Mouse (Mus musculus): ENCODE measurements around the gene Gm7073.

Gm7073 gene

GRCm38 (mm10) chrX:60539149-60539548, at the start of gene Gm7073:
TSS of gene Gm7073 (minus strand) at chrX:60539249.
- no peak for DNase-seq (ENCODE audit: low spot score in 2 of 2)

- DNase-seq (ENCODE audit: low spot score in 2 of 2), result no peak
Observed at GRCm38 (mm10) chrX:60570539-60570938, 31.5 kb upstream of the Gm7073 start.

DNA sequence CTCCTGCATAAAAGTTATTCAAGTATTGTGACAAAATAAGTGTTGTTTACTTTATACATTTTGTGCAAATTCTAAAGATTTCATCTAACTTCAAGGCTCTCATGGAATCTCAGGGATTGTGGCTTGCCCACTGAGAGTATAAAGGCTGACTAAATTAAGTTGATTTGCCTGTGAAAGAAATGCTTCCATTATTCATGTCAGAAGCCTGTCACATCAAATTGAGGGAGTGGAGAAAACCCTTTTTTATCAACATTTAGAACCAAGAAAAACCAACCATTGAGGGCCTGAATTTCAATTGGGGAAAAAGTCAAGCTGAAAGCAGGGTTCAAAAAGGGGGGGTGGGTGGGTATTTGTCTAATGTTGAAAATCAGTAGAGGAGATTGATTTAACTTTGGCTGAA, 30.0 kb upstream of the Gm7073 start:
- DNase-seq (ENCODE audit: low spot score in 2 of 2), result no peak

- no peak for DNase-seq (ENCODE audit: low spot score in 2 of 2)
Observed at GRCm38 (mm10) chrX:60555242-60555641, 16.2 kb upstream of the Gm7073 start.

DNA sequence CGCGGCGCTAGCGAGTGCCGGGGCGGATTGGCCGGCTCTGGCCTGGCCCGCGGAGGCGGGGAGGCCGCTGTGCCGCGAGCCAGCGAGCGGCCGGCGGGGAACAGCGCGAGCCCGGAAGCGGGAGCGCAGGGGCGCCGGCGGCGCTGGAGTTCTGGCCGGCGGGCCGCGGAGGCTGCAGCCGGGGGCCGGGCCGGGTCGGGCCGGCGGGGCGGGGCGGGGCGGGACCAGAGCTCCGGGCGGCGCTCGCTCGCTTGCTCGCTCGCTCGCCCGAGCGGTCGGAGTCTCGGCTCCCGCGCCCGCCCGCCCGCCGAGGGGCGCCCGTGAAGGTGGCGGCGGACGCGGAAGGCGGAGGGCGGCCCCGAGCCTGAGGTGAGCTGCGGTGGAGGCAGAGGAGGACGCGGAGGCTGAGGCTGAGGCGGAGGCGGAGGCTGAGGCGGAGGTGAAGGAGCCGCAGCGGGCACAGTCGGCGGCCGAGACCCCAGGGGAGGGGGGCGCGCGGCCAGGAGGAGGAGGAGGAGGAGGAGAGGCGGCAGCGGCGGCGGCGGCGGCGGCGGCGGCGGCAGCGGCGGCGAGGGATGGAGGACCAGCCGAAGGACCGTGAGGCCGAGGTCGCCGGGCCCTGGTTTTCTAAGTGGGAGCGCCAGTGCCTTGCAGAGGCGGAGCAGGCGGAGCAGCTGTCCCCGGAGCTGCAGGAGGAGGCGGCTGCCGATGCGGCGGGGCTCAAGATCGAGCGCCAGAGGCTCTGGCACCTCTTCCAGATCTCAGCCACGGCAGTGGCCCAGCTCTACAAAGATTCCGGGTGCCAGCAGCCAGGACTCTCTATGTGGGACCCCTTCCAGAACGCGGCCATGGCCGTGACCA, 8.6 kb upstream of the Gm7073 start:
- peak in 1 of 2 experiments; percentile 6 for DNase-seq (ENCODE audit: low spot score in 2 of 2)

GRCm38 (mm10) chrX:60547098-60547443, 8.0 kb upstream of the Gm7073 start:
- DNase-seq (ENCODE audit: low spot score in 2 of 2), result peak in 1 of 2 experiments; percentile 13

- no peak for DNase-seq (ENCODE audit: low spot score in 2 of 2)
Observed at GRCm38 (mm10) chrX:60545906-60546305, 6.9 kb upstream of the Gm7073 start.

GRCm38 (mm10) chrX:60545444-60545843, 6.4 kb upstream of the Gm7073 start:
- DNase-seq (ENCODE audit: low spot score in 2 of 2), result no peak

DNA sequence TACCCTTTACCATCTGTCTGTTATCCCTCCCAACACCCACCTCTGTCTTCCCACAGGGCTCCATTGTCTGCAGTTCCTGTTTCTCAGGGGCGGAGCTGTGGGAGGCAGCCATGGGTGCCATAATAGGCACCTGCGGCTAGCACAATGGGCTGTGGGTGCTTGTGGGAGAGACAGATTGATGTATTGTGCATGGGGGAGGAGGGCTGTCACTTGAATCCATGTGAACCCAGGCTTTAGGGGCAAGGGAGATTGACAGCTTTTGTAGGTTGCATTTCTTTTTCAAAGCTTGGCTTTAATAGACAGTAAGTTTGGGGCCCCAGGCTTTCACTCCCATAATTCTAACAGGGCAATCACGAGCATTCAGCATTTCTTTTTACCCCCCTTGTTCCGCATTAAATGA, 5.0 kb upstream of the Gm7073 start:
- DNase-seq (ENCODE audit: low spot score in 2 of 2), result no peak

DNA sequence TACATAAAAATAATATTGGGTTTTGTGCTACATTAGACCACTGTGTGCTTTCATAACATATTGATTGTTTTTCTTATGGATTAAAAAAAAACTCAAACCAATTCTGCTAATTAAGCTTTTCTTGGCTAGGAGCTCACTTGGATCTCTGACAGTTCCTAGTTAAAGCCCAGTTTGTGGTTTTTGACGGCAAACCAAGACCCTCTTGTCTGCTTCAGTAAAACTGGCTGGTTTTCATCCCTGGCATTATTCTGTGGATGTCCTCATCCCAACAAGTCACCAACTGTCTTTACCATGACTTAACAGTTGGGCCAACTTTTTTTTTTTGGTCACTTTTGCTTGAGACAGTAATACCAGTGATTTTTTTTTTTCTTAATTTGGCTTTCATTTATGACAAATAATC, 3.9 kb upstream of the Gm7073 start:
- DNase-seq (ENCODE audit: low spot score in 2 of 2), result no peak

GRCm38 (mm10) chrX:60503995-60504394, 35.1 kb downstream of the Gm7073 start:
- peak; percentile 7 to 8 for DNase-seq (ENCODE audit: low spot score in 2 of 2)

DNA sequence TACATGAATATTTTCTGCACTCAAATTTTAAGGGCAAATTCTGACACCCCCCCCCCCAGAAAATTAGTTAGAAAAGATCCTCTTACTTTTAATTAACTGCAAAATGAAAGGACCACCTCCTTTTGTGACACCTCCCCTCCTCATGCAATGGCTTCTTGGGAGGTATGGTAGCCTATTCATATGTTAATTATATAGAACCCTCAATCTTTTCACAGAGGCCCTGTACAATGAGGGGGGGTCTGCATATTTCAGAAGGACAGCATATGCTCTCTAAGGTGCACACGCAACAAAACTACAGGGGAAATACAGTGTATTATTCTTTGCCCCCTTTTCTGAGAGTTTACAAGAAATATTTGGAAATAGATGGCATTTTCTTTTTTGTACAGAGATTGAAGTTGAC, 41.3 kb downstream of the Gm7073 start:
- DNase-seq (ENCODE audit: low spot score in 2 of 2), result no peak

DNA sequence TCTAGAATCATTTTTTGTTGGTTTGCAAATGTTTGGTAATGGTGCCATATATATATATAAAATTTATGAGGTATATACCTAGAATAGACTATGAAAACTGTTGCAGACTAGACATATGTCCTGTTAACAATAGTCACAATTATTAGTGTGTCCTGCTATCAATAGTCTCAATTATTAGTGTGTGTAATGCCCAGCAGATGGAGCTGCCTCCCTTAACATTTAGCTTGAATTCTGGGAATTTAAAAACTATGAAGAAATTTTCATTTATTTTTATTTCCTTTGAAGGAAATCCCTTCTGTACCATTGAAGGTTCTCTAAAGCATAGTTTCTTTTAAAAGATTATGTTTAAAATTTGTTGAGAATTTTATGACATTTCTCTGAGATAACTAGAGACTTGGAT, 43.7 kb downstream of the Gm7073 start:
- DNase-seq (ENCODE audit: low spot score in 2 of 2), result no peak

GRCm38 (mm10) chrX:60463786-60464185, 75.3 kb downstream of the Gm7073 start:
- DNase-seq (ENCODE audit: low spot score in 2 of 2), result peak in 1 of 2 experiments; percentile 3

- DNase-seq (ENCODE audit: low spot score in 2 of 2), result no peak
Observed at GRCm38 (mm10) chrX:60414563-60415111, 124.4 kb downstream of the Gm7073 start.

DNA sequence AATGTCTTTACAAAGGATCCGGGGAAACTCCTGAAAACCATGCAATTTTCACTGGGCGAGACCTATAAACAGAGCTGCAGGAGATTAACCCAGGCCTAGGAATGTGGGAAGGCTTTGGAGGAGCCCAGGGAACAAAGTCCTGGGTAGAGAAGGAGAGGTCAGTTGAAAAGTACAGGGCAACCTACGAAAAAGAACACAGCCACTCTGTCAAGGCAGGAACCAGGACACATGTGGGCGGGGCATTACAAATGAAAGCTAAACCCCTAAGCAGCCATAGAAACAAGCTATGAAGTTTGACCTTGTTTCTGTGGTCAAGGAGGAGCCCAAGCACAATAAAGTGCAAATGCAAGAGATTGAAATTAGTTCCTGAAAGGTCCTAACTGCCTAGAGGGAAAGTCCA, 133.4 kb downstream of the Gm7073 start:
- DNase-seq (ENCODE audit: low spot score in 2 of 2), result no peak

- DNase-seq (ENCODE audit: low spot score in 2 of 2), result peak; percentile 81 to 83
Observed at GRCm38 (mm10) chrX:60404668-60405044, 134.4 kb downstream of the Gm7073 start.

- peak; percentile 6 to 12 for DNase-seq (ENCODE audit: low spot score in 2 of 2)
Observed at GRCm38 (mm10) chrX:60403764-60404667, 135.0 kb downstream of the Gm7073 start.

DNA sequence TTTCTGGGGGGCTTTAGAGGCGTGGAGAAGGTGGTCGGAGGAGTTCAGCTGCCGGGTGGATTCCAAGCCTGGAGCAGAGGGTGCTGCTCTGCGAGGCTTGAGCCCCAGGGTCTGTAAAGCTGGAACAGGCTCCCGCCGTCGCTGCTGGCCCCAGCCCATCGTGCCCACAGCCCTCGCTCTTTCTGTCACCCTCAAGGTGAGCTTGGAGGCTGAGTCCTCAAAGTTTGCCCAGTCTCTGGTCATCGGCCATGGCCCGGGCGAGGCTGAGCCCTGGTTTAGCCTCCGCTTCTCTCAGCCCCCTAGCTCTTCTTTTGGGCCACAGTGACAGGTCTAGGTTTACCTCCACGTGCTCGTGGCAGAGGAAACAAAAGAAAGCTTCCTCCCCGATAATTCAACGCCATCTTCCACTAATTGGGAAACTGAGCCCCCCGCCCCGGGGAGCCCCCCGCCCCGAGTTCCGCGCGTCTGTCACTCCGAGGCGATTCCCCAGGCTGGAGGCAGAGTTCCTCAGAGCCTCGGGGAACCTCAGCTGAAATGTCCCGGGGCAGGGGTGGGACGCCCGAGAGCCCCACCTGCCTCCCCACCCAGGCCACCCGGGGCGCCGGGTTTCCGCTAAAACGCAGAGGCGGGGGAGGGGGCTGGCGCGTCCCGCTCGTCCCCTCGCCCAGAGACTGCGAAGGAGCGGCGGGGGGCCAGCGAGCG, 135.8 kb downstream of the Gm7073 start:
- DNase-seq (ENCODE audit: low spot score in 2 of 2), result peak in 1 of 2 experiments; percentile 3

- no peak for DNase-seq (ENCODE audit: low spot score in 2 of 2)
Observed at GRCm38 (mm10) chrX:60394292-60394691, 144.8 kb downstream of the Gm7073 start.

GRCm38 (mm10) chrX:60386852-60387251, 152.2 kb downstream of the Gm7073 start:
- DNase-seq (ENCODE audit: low spot score in 2 of 2), result no peak

Measured in right cerebral cortex, adult 2 months (tissue).